Comparison of ENCODE assay signal across 17 mouse cellular contexts in the genomic region with DNA sequence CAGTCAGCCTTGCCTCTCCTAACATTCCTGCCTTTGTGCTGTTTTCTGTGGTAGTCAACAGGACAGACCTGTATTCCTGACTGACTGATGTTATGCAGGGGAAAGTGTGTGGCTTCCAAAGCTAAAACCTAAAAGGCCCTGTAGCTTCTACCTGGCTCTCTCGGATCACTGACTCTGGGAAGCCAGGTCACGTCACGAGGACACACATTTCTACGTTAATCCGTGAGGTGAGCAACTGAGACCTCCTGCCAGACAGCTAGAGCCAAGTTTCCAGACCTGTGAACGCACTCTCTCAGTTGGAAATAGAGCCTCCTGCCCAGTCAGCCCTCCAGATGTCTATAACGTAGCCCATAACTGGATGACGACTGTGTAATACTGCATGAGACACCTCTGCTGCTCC. TPM values are rescaled to one million over a fixed set of nuclear protein-coding genes. Genes with fewer than 3 reads are reported as not detected.
DNase-seq lines count a peak whose midpoint lies in the region; ATAC-seq and TF ChIP-seq lines count a peak whose summit lies in the region.
"Had no signal": no experiment of that assay in that cellular context is flagged by ENCODE, and none has a peak within 500 bp of the region (broad histone marks: within the 10 kb centered on the region; RNA-seq: fewer than 3 reads in every experiment).

No protein-coding gene starts in this region.

- TF ChIP-seq POLR2A in spleen, adult 2 months (IDR thresholded peaks at IDR 0.05; ENCODE audit: low read depth, low read length): no peak

- H3K27ac ChIP-seq in heart, embryonic 10.5 days: 0 out of 2 replicates have a peak overlapping the region, but pooled peaks have one; percentile 10
- H3K27ac ChIP-seq in heart, embryonic 11.5 days (ENCODE audit: low read depth, low read length): no peak overlapping the region
- peak overlapping the region; percentile 49; the same call in 1 of the 2 replicates for H3K27ac ChIP-seq in spleen, adult 2 months (ENCODE audit: insufficient read depth, low read length)
- H3K27ac ChIP-seq: hindbrain, embryonic 10.5 days; midbrain, embryonic 15.5 days had no signal

- no peaks in the 10 kb centered on the region for H3K27me3 ChIP-seq in heart, embryonic 10.5 days (ENCODE audit: insufficient read depth, poor library complexity, severe bottlenecking)
- H3K27me3 ChIP-seq in heart, embryonic 11.5 days (ENCODE audit: control insufficient read depth, insufficient read depth, low read length): 0 out of 2 replicates have a peak, but pooled peaks cover 3% of the 10 kb centered on the region
- H3K27me3 ChIP-seq in spleen, adult 2 months (ENCODE audit: control insufficient read depth, insufficient read depth, low read length): no peaks in the 10 kb centered on the region
- H3K27me3 ChIP-seq: midbrain, embryonic 15.5 days had no signal

- 87% methylated on average over 8 of the region's 8 CpGs for WGBS in heart, embryonic 10.5 days
- WGBS in heart, embryonic 11.5 days (ENCODE audit: insufficient replicate concordance): 78% methylated on average over 8 of the region's 8 CpGs
- 65% methylated on average over 8 of the region's 8 CpGs for WGBS in spleen, adult 2 months

- no peak for DNase-seq in heart, embryonic 10.5 days (ENCODE audit: low spot score)
- DNase-seq in spleen, adult 2 months (ENCODE audit: low read depth in 1 of 2, low spot score in 2 of 2): no peak
- no peak for DNase-seq in spleen, postnatal 14 days (ENCODE audit: low spot score in 2 of 2)
- peak; percentile 73 to 86 for DNase-seq in kidney, postnatal 36 days
- no peak for DNase-seq in cerebellum, adult 11 months
- no peak for DNase-seq in lung, postnatal 14 days
- DNase-seq in frontal cortex, postnatal 10 days (ENCODE audit: low spot score in 2 of 2): no peak
- DNase-seq: cerebellum, postnatal 36 days; gastrocnemius, postnatal 36 days; lung, embryonic 14.5 days; right cerebral cortex, postnatal 25 days; thymus, postnatal 14 days had no signal

- no peak for ATAC-seq in heart, embryonic 11.5 days (replicated peaks; ENCODE audit: insufficient number of reproducible peaks, low FRiP score, low TSS enrichment)
- ATAC-seq: midbrain, embryonic 15.5 days had no signal

- peaks cover 29% of the 10 kb centered on the region; the same call in 1 of the 2 replicates for H3K36me3 ChIP-seq in heart, embryonic 10.5 days
- 0 out of 2 replicates have a peak, but pooled peaks cover 5% of the 10 kb centered on the region for H3K36me3 ChIP-seq in heart, embryonic 11.5 days (ENCODE audit: control insufficient read depth, insufficient read depth, low read length)
- peaks cover 7% of the 10 kb centered on the region for H3K36me3 ChIP-seq in spleen, adult 2 months (ENCODE audit: control insufficient read depth, insufficient read depth, low read length)
- H3K36me3 ChIP-seq: midbrain, embryonic 15.5 days had no signal

- H3K4me2 ChIP-seq in heart, embryonic 11.5 days: no peak overlapping the region
- H3K4me2 ChIP-seq: heart, embryonic 12.5 days; lung, embryonic 14.5 days; midbrain, embryonic 15.5 days had no signal

- H3K9ac ChIP-seq in heart, embryonic 11.5 days (ENCODE audit: low read depth, low read length): no peak overlapping the region
- H3K9ac ChIP-seq: heart, embryonic 12.5 days; lung, embryonic 14.5 days; midbrain, embryonic 15.5 days had no signal

- no peaks in the 10 kb centered on the region for H3K9me3 ChIP-seq in heart, embryonic 10.5 days
- H3K9me3 ChIP-seq in heart, embryonic 11.5 days (replicated peaks; ENCODE audit: control insufficient read depth, low read length): no peaks in the 10 kb centered on the region
- H3K9me3 ChIP-seq: heart, embryonic 12.5 days; hindbrain, embryonic 10.5 days; midbrain, embryonic 15.5 days had no signal

- H3K4me1 ChIP-seq in heart, embryonic 10.5 days: peaks cover 17% of the 10 kb centered on the region
- no peaks in the 10 kb centered on the region for H3K4me1 ChIP-seq in heart, embryonic 11.5 days (ENCODE audit: control insufficient read depth, insufficient read depth, low read length)
- H3K4me1 ChIP-seq in spleen, adult 2 months (ENCODE audit: control insufficient read depth, insufficient read depth, insufficient read length): peaks cover 29% of the 10 kb centered on the region; the same call in 1 of the 2 replicates
- H3K4me1 ChIP-seq: midbrain, embryonic 15.5 days had no signal

- no peak for TF ChIP-seq CTCF in spleen, adult 2 months (IDR thresholded peaks at IDR 0.05; ENCODE audit: extremely low read depth, insufficient read depth, insufficient read length, insufficient replicate concordance)

- H3K4me3 ChIP-seq in heart, embryonic 10.5 days: no peak overlapping the region
- H3K4me3 ChIP-seq in heart, embryonic 11.5 days (ENCODE audit: low read depth, low read length): no peak overlapping the region
- no peak overlapping the region for H3K4me3 ChIP-seq in spleen, adult 2 months (ENCODE audit: extremely low read depth, insufficient read depth, insufficient read length)
- H3K4me3 ChIP-seq: heart, embryonic 12.5 days; hindbrain, embryonic 10.5 days; midbrain, embryonic 15.5 days had no signal

RNA-seq across cellular contexts. Expression of gene Matn4, which starts 17.0 kb away (rescaled TPM):
- 0.76 and 1.2 TPM in 2 replicates for polyA plus RNA-seq in heart, embryonic 10.5 days (2016; fragmentation: Nextera tagmentation; extraction: Ambion mirVana)
- 0.34 and 0.77 TPM in 2 replicates for polyA plus RNA-seq in heart, embryonic 11.5 days (2014; fragmentation: Nextera tagmentation; extraction: Ambion mirVana)
- 0.82 and 1.2 TPM in 2 replicates for polyA plus RNA-seq in spleen, adult 2 months (2012; rRNA removed)

RNA-seq across cellular contexts. Expression of gene Rbpjl, which starts 19.0 kb away (rescaled TPM):
- polyA plus RNA-seq in heart, embryonic 10.5 days (2016; fragmentation: Nextera tagmentation; extraction: Ambion mirVana): 0.02 and 0.08 TPM in 2 replicates
- polyA plus RNA-seq in heart, embryonic 11.5 days (2014; fragmentation: Nextera tagmentation; extraction: Ambion mirVana): 0.06 and 0.19 TPM in 2 replicates
- 19.0 and 39.4 TPM in 2 replicates for polyA plus RNA-seq in spleen, adult 2 months (2012; rRNA removed)
- polyA plus RNA-seq: embryonic facial prominence, embryonic 11.5 days; hindbrain, embryonic 10.5 days; midbrain, embryonic 15.5 days had no signal

RNA-seq across cellular contexts. Expression of gene Sdc4, which starts 21.7 kb away (rescaled TPM):
- polyA plus RNA-seq in heart, embryonic 10.5 days (2016; fragmentation: Nextera tagmentation; extraction: Ambion mirVana): 37.3 and 37.8 TPM in 2 replicates
- polyA plus RNA-seq in heart, embryonic 11.5 days (2014; fragmentation: Nextera tagmentation; extraction: Ambion mirVana): 33.9 and 34.6 TPM in 2 replicates
- 21.0 and 25.0 TPM in 2 replicates for polyA plus RNA-seq in spleen, adult 2 months (2012; rRNA removed)

RNA-seq across cellular contexts. Expression of gene Slpi, which starts 33.1 kb away (rescaled TPM):
- 0.92 TPM in 1 of 2 replicates, not detected in the other for polyA plus RNA-seq in heart, embryonic 10.5 days (2016; fragmentation: Nextera tagmentation; extraction: Ambion mirVana)
- 0.39 and 0.97 TPM in 2 replicates for polyA plus RNA-seq in heart, embryonic 11.5 days (2014; fragmentation: Nextera tagmentation; extraction: Ambion mirVana)
- polyA plus RNA-seq in spleen, adult 2 months (2012; rRNA removed): 33.5 and 77.7 TPM in 2 replicates
- polyA plus RNA-seq: hindbrain, embryonic 10.5 days; midbrain, embryonic 15.5 days had no signal

RNA-seq across cellular contexts. Expression of gene Sys1, which starts 34.8 kb away (rescaled TPM):
- polyA plus RNA-seq in heart, embryonic 10.5 days (2016; fragmentation: Nextera tagmentation; extraction: Ambion mirVana): 41.2 and 52.5 TPM in 2 replicates
- polyA plus RNA-seq in heart, embryonic 11.5 days (2014; fragmentation: Nextera tagmentation; extraction: Ambion mirVana): 37.0 and 42.3 TPM in 2 replicates
- 111 and 172 TPM in 2 replicates for polyA plus RNA-seq in spleen, adult 2 months (2012; rRNA removed)

Comparison
In these comparisons a context has a peak if more than half of its experiments do, and no peak if none do; other contexts are left out.
1. DNase-seq: peak in kidney, postnatal 36 days (2 of 2); none in heart, embryonic 10.5 days (single experiment), spleen, adult 2 months (0 of 2), spleen, postnatal 14 days (0 of 2), cerebellum, adult 11 months (single experiment), lung, postnatal 14 days (single experiment) and frontal cortex, postnatal 10 days (0 of 2).
2. RNA of gene Rbpjl, which starts 19.0 kb away (polyA plus RNA-seq): 19.0 to 39.4 TPM in spleen, adult 2 months; 0.06 to 0.19 TPM in heart, embryonic 11.5 days and 0.02 to 0.08 TPM in heart, embryonic 10.5 days; every median in the first group is over 10 times any median in the second.